Mouse (Mus musculus) CD4-positive naive resting alpha-beta T cell, adult 76 days (primary cell): ENCODE data around the gene Nlrc5. TPM values are rescaled to one million over a fixed set of nuclear protein-coding genes. Genes with fewer than 3 reads are reported as not detected.

Experiments
- total RNA-seq: library from RNA; stranded (reverse); gene quantifications from one replicate; pipeline ENCODE4 v1.2.4, GENCODE M21; 2023

The Nlrc5 gene
- total RNA-seq = 342 TPM

GRCm38 (mm10) chr8:94433981-94434466 is at the start of gene Nlrc5:
TSS of gene Nlrc5 (plus strand) at chr8:94434356.

GRCm38 (mm10) chr8:94386214-94387026 is 47.7 kb upstream of the Nlrc5 start, which contains the start of gene Herpud1:
TSS of gene Herpud1 (plus strand) at chr8:94386438.

GRCm38 (mm10) chr8:94532873-94533671 is 98.9 kb downstream of the Nlrc5 start, which contains the start of gene Cpne2:
TSS of gene Cpne2 (plus strand) at chr8:94532990.

Other genes starting within 250 kb of the Nlrc5 start
- 30.6 TPM for gene Nup93, start 219.8 kb upstream of the Nlrc5 start, total RNA-seq
- 0.26 TPM for gene Slc12a3, start 105.2 kb upstream of the Nlrc5 start, total RNA-seq
- 183 TPM for gene Herpud1, start 47.9 kb upstream of the Nlrc5 start, total RNA-seq
- 1.1 TPM for gene Cpne2, start 98.6 kb downstream of the Nlrc5 start, total RNA-seq
- 28.3 TPM for gene Rspry1, start 167.6 kb downstream of the Nlrc5 start, total RNA-seq
- gene Fam192a, start 167.6 kb downstream of the Nlrc5 start, total RNA-seq = 24.7 TPM
- 143 TPM for gene Arl2bp, start 232.2 kb downstream of the Nlrc5 start, total RNA-seq